Mouse (Mus musculus): ENCODE measurements around the gene Radil. TPM values are rescaled to one million over a fixed set of nuclear protein-coding genes. Genes with fewer than 3 reads are reported as not detected.

Radil gene
- polyA plus RNA-seq, 1 experiment: 78.0 TPM

DNA sequence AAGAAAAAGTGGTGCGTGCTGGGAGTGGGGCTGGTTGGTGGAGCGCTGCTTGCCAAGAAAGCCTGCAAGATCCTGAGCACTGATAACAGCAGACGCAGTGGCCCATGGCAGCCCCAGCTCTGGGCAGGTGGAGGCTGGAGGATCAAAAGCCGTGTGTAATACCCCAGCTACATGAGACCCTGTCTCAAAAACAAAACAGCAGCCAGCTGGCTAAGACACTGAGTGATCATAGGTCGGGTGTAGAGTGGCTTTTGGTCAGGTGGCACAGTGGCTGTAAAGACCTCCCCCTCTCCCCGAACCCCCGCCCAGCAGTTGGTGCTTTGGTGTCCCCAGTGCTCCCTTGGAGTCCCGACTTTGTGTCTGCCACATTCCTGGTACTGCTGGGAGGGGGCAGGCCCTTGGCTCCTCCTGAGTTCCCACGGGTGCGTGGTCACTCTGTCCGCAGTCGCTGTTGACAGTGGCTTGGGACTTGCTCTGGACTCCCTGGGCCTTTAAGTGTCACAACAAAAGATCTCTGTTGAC lies 110.9 kb downstream of the Radil start:
- Histone ChIP-seq H3K9me3 (replicated peaks; ENCODE audit: control insufficient read depth, insufficient read depth, low read length, poor library complexity, severe bottlenecking) (no peaks in the 10 kb centered on the region), H3K4me1 (ENCODE audit: control insufficient read depth, insufficient read depth, low read length) (peaks cover 9% of the 10 kb centered on the region), H3K4me3 (ENCODE audit: low read depth, low read length) (0 out of 2 replicates have a peak overlapping the region, but pooled peaks have one; percentile 9), H3K27me3 (ENCODE audit: control insufficient read depth, insufficient read depth, low read length, poor library complexity, severe bottlenecking) (no peaks in the 10 kb centered on the region), H3K9ac (ENCODE audit: low read depth, poor library complexity, severe bottlenecking) (0 out of 2 replicates have a peak overlapping the region, but pooled peaks have one; percentile 9), H3K36me3 (ENCODE audit: control insufficient read depth, insufficient read depth, low read length, poor library complexity, severe bottlenecking) (peaks cover 3% of the 10 kb centered on the region; the same call in 1 of the 2 replicates), H3K27ac (ENCODE audit: insufficient read depth, low read length) (peak overlapping the region; percentile 56)
- TF ChIP-seq POLR2A (IDR thresholded peaks at IDR 0.05; ENCODE audit: insufficient read depth, low read length): no peak
- TF ChIP-seq CTCF (IDR thresholded peaks at IDR 0.05; ENCODE audit: low read depth, low read length): no peak
- no peak for TF ChIP-seq EP300 (IDR thresholded peaks at IDR 0.05; ENCODE audit: insufficient read depth, low read depth, low read length)

DNA sequence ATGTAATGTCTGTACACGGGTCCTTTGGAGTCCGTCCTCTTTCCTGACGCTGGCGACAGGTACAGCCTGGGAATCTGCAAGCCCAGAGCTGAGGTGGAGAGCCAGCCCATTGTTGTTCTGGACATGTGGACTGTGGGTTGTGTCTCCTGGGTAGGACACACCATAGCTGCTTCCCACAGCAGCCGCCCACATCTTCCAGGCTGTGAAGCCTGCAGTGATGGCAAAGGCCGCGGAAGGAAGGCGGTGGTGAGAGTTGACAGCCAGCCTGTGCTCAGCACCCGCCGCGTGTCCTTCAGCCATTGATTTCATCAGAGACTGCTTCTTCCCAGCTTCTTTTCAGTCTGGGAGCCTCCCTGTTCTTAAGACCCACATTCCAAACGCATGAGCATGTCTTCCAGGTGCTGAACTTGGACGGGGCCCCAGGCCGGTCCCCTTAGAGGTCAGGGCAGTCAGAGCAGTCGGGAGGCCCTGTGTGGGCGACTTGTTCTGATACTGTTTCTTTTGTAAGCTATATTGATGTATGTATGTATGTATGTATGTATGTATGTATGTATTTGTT lies 112.4 kb downstream of the Radil start:
- Histone ChIP-seq H3K27me3 (ENCODE audit: control insufficient read depth, insufficient read depth, low read length, poor library complexity, severe bottlenecking) (no peaks in the 10 kb centered on the region), H3K4me1 (ENCODE audit: control insufficient read depth, insufficient read depth, low read length) (peaks cover 6% of the 10 kb centered on the region), H3K4me3 (ENCODE audit: low read depth, low read length) (no peak overlapping the region; the same call in 1 of the 2 replicates), H3K9ac (ENCODE audit: low read depth, poor library complexity, severe bottlenecking) (0 out of 2 replicates have a peak overlapping the region, but pooled peaks have one; percentile 8), H3K27ac (ENCODE audit: insufficient read depth, low read length) (peak overlapping the region; percentile 56; the same call in 1 of the 2 replicates), H3K36me3 (ENCODE audit: control insufficient read depth, insufficient read depth, low read length, poor library complexity, severe bottlenecking) (peaks cover 3% of the 10 kb centered on the region; the same call in 1 of the 2 replicates), H3K9me3 (replicated peaks; ENCODE audit: control insufficient read depth, insufficient read depth, low read length, poor library complexity, severe bottlenecking) (no peaks in the 10 kb centered on the region)
- TF ChIP-seq POLR2A (IDR thresholded peaks at IDR 0.05; ENCODE audit: insufficient read depth, low read length) (no peak), EP300 (IDR thresholded peaks at IDR 0.05; ENCODE audit: insufficient read depth, low read depth, low read length) (no peak), CTCF (IDR thresholded peaks at IDR 0.05; ENCODE audit: low read depth, low read length) (no peak)

DNA sequence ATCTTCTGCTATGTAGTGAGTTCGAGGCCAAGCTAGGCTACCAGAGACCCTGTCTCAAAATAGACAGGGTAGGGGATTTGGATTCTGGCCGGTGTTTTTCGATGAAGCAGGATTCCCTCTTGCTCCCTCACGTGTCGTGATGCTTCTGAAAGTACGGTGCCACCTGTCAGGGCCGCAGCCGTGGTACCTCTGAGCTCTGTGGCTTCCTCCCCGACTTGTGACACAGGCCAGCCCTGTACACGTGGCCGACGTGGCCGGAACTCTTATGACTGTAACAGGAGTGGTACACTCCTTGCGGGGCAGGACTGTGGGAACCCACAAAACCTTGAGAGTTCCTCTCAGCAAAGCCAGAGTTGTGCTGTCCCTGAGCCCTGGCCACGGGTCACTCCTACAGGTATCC lies 115.2 kb downstream of the Radil start:
- Histone ChIP-seq H3K27ac (ENCODE audit: insufficient read depth, low read length) (no peak overlapping the region), H3K4me3 (ENCODE audit: low read depth, low read length) (no peak overlapping the region), H3K9me3 (replicated peaks; ENCODE audit: control insufficient read depth, insufficient read depth, low read length, poor library complexity, severe bottlenecking) (no peaks in the 10 kb centered on the region), H3K27me3 (ENCODE audit: control insufficient read depth, insufficient read depth, low read length, poor library complexity, severe bottlenecking) (no peaks in the 10 kb centered on the region), H3K9ac (ENCODE audit: low read depth, poor library complexity, severe bottlenecking) (no peak overlapping the region), H3K36me3 (ENCODE audit: control insufficient read depth, insufficient read depth, low read length, poor library complexity, severe bottlenecking) (peaks cover 3% of the 10 kb centered on the region; the same call in 1 of the 2 replicates), H3K4me1 (ENCODE audit: control insufficient read depth, insufficient read depth, low read length) (peaks cover 12% of the 10 kb centered on the region)
- TF ChIP-seq POLR2A (IDR thresholded peaks at IDR 0.05; ENCODE audit: insufficient read depth, low read length): no peak
- TF ChIP-seq EP300 (IDR thresholded peaks at IDR 0.05; ENCODE audit: insufficient read depth, low read depth, low read length): no peak
- TF ChIP-seq CTCF (IDR thresholded peaks at IDR 0.05; ENCODE audit: low read depth, low read length): no peak

Other genes with a start within 250 kb of the Radil start
- gene Foxk1, start 149.6 kb downstream of the Radil start, polyA plus RNA-seq (2011; ENCODE audit: insufficient read depth, insufficient read length, low read depth, missing spikeins): 17.7 and 18.6 TPM in 2 replicates
- gene Ap5z1, start 87.2 kb downstream of the Radil start, polyA plus RNA-seq (2011; ENCODE audit: insufficient read depth, insufficient read length, low read depth, missing spikeins): 6.9 and 7.9 TPM in 2 replicates
- gene Papolb, start 21.0 kb downstream of the Radil start, polyA plus RNA-seq (2011; ENCODE audit: insufficient read depth, insufficient read length, low read depth, missing spikeins): 3.3 and 3.9 TPM in 2 replicates
- gene Mmd2, start 57.7 kb upstream of the Radil start, polyA plus RNA-seq (2011; ENCODE audit: insufficient read depth, insufficient read length, low read depth, missing spikeins): 0.26 TPM in 1 of 2 replicates, not detected in the other
- 50.6 and 55.0 TPM in 2 replicates for gene Wipi2, start 76.6 kb upstream of the Radil start, polyA plus RNA-seq (2011; ENCODE audit: insufficient read depth, insufficient read length, low read depth, missing spikeins)
- 9.5 and 9.9 TPM in 2 replicates for gene Slc29a4, start 141.4 kb upstream of the Radil start, polyA plus RNA-seq (2011; ENCODE audit: insufficient read depth, insufficient read length, low read depth, missing spikeins)